Mouse (Mus musculus) hindbrain, embryonic 16.5 days (tissue): ENCODE data around the gene A830018L16Rik. TPM values are rescaled to one million over a fixed set of nuclear protein-coding genes. Genes with fewer than 3 reads are reported as not detected.
A peak's percentile ranks its signal among the peaks of the same experiment; 100 is the strongest.
"Not testable (repeated sequence)": the region's sequence is repeated elsewhere in the genome, so short reads cannot be mapped to it uniquely, and the experiment has no call there.

ENCODE experiments used
- ATAC-seq: fragments of 200-750 bp; cut with Nextera tagmentation; 2 replicates; pipeline ENCODE4 v1.8.0; 2017; ENCODE audit warnings: moderate TSS enrichment, moderate library complexity
- H3K27ac ChIP-seq: fragments of 300-500 bp; sonication (generic); 2 replicates; pipeline ENCODE4 v1.5.1; 2014; ENCODE audit warnings: low read depth, mild to moderate bottlenecking, control low read depth, low read length, moderate library complexity
- H3K27me3 ChIP-seq: fragments of 300-500 bp; sonication (generic); replicated peaks from 2 replicates; pipeline ENCODE4 v1.6.1; 2014; ENCODE audit warnings: low read length; ENCODE audit not compliant: control insufficient read depth, insufficient read depth
- H3K36me3 ChIP-seq: fragments of 300-500 bp; sonication (generic); 2 replicates; pipeline ENCODE4 v1.6.1; 2014; ENCODE audit warnings: mild to moderate bottlenecking, low read length, moderate library complexity, mixed read lengths; ENCODE audit not compliant: control insufficient read depth, insufficient read depth
- H3K4me1 ChIP-seq: fragments of 300-500 bp; sonication (generic); 2 replicates; pipeline ENCODE4 v1.6.1; 2014; ENCODE audit warnings: low read depth, low read length; ENCODE audit not compliant: control insufficient read depth, insufficient read depth
- H3K4me2 ChIP-seq: fragments of 300-500 bp; sonication (generic); 2 replicates; pipeline ENCODE4 v1.6.1; 2014; ENCODE audit warnings: mild to moderate bottlenecking, low read length, control low read depth, moderate library complexity
- H3K4me3 ChIP-seq: fragments of 300-500 bp; sonication (generic); 2 replicates; pipeline ENCODE4 v1.5.1; 2014; ENCODE audit warnings: mild to moderate bottlenecking, low read length, control low read depth, moderate library complexity
- H3K9ac ChIP-seq: fragments of 300-500 bp; sonication (generic); 2 replicates; pipeline ENCODE4 v1.6.1; 2014; ENCODE audit warnings: low read depth, mild to moderate bottlenecking, control low read depth, low read length, moderate library complexity
- H3K9me3 ChIP-seq: fragments of 300-500 bp; sonication (generic); 2 replicates; pipeline ENCODE4 v1.6.1; 2014; ENCODE audit warnings: mild to moderate bottlenecking, low read length, moderate library complexity; ENCODE audit not compliant: control insufficient read depth
- WGBS: fragments of 180-500 bp; shearing (Covaris S2); extraction: QIAGEN DNeasy Blood & Tissue Kit; methylation state at CpG from one replicate; pipeline ENCODE4 v1.1.7; 2014; 5-methylcytosine and 5-hydroxymethylcytosine counted together
- polyA plus RNA-seq: library from polyadenylated mRNA; unstranded; fragments of >200 nt; fragmentation: Nextera tagmentation; extraction: Ambion mirVana; gene quantifications from 2 replicates; pipeline ENCODE4 v1.2.1, GENCODE M21; 2015

The A830018L16Rik gene
- polyA plus RNA-seq, 1 experiment from 2014 or later = 12.9 TPM

DNA sequence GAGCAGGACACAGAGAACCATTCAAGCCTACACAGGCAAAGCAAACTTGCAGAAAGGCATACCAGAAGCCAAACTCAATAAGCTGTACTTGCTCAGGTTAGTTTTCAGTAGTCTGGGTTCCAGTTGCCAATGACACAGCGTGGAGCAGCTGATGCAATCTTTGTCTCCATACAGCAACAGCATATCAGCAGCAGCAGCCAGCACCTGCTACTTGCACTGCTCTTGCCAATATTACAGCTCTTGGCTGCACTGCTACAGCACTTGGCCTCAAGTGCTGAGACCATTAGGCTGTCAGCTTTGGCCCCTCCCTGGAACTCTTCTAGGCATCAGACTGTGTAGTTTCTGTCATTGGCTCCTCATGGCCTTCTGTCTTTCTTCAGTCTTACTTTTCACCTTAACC lies 44.4 kb downstream of the A830018L16Rik start:
- 79% methylated on average over 1 of the region's 1 CpGs for WGBS
- H3K4me1 ChIP-seq = no peaks in the 10 kb centered on the region
- H3K4me2 ChIP-seq = no peak overlapping the region
- H3K27me3 ChIP-seq = no peaks in the 10 kb centered on the region
- no peaks in the 10 kb centered on the region for H3K9me3 ChIP-seq
- no peak overlapping the region for H3K27ac ChIP-seq
- no peak overlapping the region for H3K9ac ChIP-seq
- peak; percentile 95 for ATAC-seq
- H3K4me3 ChIP-seq = no peak overlapping the region
- H3K36me3 ChIP-seq = no peaks in the 10 kb centered on the region

DNA sequence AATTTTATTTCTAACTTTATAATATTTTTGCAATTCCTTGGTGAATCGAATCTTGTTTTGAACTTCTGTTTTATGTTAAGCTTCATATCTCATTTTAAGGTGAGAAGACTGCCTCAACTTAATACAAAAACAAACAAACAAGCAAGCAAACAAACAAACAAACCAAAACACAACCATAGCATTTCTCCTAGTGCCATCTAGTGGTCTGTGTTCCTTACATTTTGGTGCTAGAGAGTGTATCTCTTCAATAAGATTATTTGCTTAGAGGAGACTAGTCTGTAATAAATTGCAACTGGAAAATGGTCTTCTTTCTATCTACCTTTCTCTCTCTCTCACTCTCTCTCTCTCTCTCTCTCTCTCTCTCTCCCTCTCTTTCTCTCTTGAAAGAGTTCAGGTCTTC lies 52.4 kb downstream of the A830018L16Rik start:
- no peak for ATAC-seq
- H3K36me3 ChIP-seq = no peaks in the 10 kb centered on the region
- WGBS = 62% methylated on average over 1 of the region's 1 CpGs
- H3K27ac ChIP-seq = no peak overlapping the region
- no peaks in the 10 kb centered on the region for H3K9me3 ChIP-seq
- no peak overlapping the region for H3K4me3 ChIP-seq
- no peak overlapping the region for H3K4me2 ChIP-seq
- H3K4me1 ChIP-seq = no peaks in the 10 kb centered on the region
- no peak overlapping the region for H3K9ac ChIP-seq
- no peaks in the 10 kb centered on the region for H3K27me3 ChIP-seq

DNA sequence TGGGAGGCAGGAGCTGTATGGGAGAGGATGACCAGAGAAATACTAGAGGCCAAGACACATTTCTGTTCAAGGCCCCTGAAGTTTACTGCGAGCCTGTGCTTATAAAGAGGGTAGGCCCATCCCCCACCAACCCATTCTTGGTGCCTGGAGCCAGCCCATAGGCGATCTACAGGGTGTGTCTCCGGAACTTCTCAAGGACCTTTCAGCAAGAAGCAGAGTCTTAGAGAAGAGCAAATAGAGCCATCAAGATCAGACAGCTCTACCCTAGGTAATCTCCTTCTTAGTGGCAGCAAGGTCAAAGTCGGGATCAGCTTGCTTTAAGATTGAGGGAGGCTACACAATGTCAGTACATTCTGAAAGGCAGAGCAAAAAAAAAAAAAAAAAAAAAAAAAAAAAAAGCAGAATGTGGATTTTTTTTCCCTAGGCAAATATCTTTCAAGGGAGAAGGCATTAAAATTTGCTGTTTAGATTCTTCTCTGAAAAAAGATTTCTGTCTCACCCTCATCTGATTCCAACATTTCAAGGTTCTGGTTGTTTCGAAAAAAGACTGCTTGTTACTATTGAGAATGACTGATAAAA lies 53.2 kb downstream of the A830018L16Rik start:
- Histone ChIP-seq H3K27me3 (no peaks in the 10 kb centered on the region), H3K4me2 (no peak overlapping the region), H3K4me1 (no peaks in the 10 kb centered on the region), H3K4me3 (no peak overlapping the region), H3K9ac (no peak overlapping the region), H3K27ac (no peak overlapping the region), H3K9me3 (no peaks in the 10 kb centered on the region), H3K36me3 (no peaks in the 10 kb centered on the region)
- 66% methylated on average over 5 of the region's 5 CpGs for WGBS
- ATAC-seq = no peak

DNA sequence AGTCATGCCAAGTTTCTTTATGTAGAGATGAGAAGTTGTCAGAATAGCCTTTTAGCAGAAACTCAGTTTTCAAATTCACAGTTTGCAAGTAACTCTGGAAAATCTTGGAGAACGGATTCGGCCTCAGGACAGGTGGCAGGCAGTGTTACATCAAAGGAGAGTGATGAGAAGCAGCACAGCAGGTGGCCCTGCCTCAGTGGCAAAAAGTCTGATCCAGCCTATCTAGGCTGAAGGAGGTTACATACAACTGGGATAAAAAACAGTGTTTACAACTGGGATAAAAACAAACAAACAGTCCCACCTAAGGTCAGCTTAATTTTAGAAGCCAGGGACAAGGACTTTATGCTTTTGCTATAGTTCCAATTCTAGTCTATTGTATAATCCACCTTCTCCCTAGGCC lies 79.0 kb downstream of the A830018L16Rik start:
- Histone ChIP-seq H3K9me3 (no peaks in the 10 kb centered on the region), H3K27me3 (no peaks in the 10 kb centered on the region), H3K9ac (no peak overlapping the region), H3K4me1 (no peaks in the 10 kb centered on the region), H3K4me2 (no peak overlapping the region), H3K4me3 (no peak overlapping the region), H3K36me3 (no peaks in the 10 kb centered on the region), H3K27ac (no peak overlapping the region)
- WGBS = 83% methylated on average over 2 of the region's 2 CpGs
- no peak for ATAC-seq

DNA sequence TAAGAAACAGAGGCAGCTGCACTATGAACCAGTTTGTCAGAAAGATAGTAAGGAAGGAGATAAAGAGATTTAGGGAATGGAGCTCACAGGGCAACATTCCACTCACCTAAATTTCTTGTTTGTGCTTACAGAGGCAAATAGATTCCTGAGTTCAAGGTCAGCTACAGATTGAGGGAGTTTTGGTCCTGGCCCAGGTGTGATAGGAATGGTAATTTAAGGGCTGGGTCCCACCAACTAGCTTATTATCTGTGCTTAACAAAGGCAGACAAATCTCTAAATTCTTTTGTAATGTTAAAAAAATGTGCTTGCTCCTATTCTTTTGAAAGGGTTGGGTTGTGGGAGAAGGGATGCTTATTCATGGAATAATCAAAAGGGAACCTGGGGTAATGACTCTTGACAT lies 87.7 kb downstream of the A830018L16Rik start:
- Histone ChIP-seq H3K4me3 (no peak overlapping the region), H3K4me2 (no peak overlapping the region), H3K9me3 (no peaks in the 10 kb centered on the region)

DNA sequence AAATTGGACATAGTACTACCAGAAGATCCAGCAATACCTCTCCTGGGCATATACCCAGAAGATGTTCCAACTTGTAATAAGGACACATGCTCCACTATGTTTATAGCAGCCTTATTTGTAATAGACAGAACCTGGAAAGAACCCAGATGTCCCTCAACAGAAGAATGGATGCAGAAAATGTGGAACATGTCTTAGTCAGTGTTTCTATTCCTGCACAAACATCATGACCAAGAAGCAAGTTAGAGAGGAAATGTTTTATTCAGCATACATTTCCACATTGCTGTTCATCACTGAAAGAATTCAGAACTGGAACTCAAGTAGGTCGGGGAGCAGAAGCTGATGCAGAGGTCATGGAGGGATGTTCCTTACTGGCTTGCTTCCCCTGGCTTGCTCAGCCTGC lies 135.9 kb downstream of the A830018L16Rik start:
- not testable (repeated sequence) for H3K27ac ChIP-seq, H3K4me3 ChIP-seq
- 72% methylated on average over 1 of the region's 1 CpGs for WGBS

More for the DNA sequence above, 87.7 kb downstream of the A830018L16Rik start:
- Histone ChIP-seq H3K27me3 (no peaks in the 10 kb centered on the region), H3K36me3 (no peaks in the 10 kb centered on the region), H3K9ac (no peak overlapping the region), H3K27ac (no peak overlapping the region), H3K4me1 (no peaks in the 10 kb centered on the region)
- no peak for ATAC-seq

DNA sequence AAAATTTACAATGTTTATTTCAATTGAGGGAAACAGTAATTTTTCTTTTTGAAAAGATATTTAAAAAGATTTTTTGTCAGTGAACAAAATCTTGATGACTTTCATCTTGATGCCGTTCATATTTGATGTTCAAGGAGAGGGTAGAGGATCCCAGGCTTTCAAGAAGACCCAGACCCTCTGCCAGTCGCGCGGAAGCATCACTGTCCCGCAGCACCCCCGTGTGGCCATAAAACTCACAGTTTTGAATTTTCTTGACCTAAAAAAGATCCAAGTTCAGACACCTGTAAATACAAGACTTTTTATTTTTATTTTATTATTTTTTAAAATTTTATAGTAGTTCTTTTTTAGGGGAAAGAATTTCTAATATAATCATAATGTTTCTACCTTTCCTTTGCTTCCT lies 151.4 kb downstream of the A830018L16Rik start:
- H3K9me3 ChIP-seq = no peaks in the 10 kb centered on the region
- H3K36me3 ChIP-seq = no peaks in the 10 kb centered on the region
- no peak for ATAC-seq
- H3K4me1 ChIP-seq = no peaks in the 10 kb centered on the region
- H3K9ac ChIP-seq = no peak overlapping the region
- no peak overlapping the region for H3K4me2 ChIP-seq
- WGBS = 13% methylated on average over 6 of the region's 6 CpGs
- no peak overlapping the region for H3K27ac ChIP-seq
- no peak overlapping the region for H3K4me3 ChIP-seq
- no peaks in the 10 kb centered on the region for H3K27me3 ChIP-seq

More for the DNA sequence above, 135.9 kb downstream of the A830018L16Rik start:
- not testable (repeated sequence) for H3K9me3 ChIP-seq, H3K9ac ChIP-seq, H3K36me3 ChIP-seq, H3K4me1 ChIP-seq, ATAC-seq, H3K27me3 ChIP-seq, H3K4me2 ChIP-seq

DNA sequence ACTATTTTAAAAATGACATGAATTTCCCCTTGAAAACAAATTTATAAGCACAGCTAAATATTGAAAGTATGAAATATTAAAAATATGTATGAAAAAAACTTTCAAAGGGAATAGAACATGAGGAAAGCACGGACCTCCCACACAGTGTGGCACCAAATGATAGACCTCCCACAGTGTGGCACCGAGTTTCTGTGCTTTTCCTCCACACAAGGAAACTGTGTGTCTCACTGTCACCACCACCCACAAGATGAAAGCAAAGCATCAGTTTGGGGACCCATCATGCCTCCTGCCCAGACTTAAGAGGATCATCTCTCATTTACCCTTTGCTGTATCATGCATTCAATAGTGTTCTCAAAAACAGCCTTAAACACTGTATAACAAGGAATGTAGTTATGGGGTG lies 152.8 kb downstream of the A830018L16Rik start:
- Histone ChIP-seq H3K9me3 (no peaks in the 10 kb centered on the region), H3K27ac (no peak overlapping the region), H3K27me3 (no peaks in the 10 kb centered on the region), H3K4me3 (no peak overlapping the region), H3K4me2 (no peak overlapping the region), H3K9ac (no peak overlapping the region), H3K36me3 (no peaks in the 10 kb centered on the region), H3K4me1 (no peaks in the 10 kb centered on the region)
- no peak for ATAC-seq
- whole genome bisulfite sequencing = 66% methylated on average over 2 of the region's 2 CpGs

DNA sequence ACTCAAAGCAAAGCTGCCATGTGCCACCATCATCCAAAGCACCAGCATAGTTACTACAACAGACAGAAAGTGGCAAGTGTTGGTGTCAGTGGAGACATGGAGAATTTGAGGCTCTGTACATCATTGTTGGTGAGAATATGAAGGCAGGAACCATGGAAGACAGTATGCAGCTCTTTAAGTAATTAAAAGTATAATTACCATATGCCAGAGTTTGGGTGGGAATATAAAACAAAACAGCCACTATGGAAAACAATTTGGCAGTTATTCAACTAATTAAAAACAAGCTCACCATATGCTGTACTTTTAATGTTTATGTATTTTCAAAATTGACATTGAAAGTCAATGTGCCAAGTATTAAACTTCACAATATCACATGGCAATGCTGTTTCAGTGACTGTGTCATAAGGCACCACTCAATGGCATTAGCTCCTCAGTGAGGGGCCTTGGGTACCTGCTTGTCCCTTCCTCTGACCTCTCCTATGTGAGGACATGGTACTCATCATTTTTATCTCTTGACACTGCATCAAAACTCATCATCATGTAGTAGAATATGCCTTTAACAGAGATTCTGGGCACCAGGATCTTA lies 153.5 kb downstream of the A830018L16Rik start:
- no peak for ATAC-seq
- Histone ChIP-seq H3K4me3 (no peak overlapping the region), H3K27me3 (no peaks in the 10 kb centered on the region), H3K4me2 (no peak overlapping the region), H3K9ac (no peak overlapping the region), H3K4me1 (no peaks in the 10 kb centered on the region), H3K36me3 (no peaks in the 10 kb centered on the region), H3K27ac (no peak overlapping the region), H3K9me3 (no peaks in the 10 kb centered on the region)
